Mouse (Mus musculus) C2C12 (cell line): ENCODE data around the gene Gm5134.

Source experiments
- CTCF ChIP-seq: IDR thresholded peaks from one replicate; pipeline ENCODE4 v1.5.1; 2011; ENCODE audit not compliant: control insufficient read depth, insufficient read depth, insufficient read length
- FOSL1 ChIP-seq: IDR thresholded peaks from one replicate; pipeline ENCODE4 v1.8.0; 2011; ENCODE audit warnings: mild to moderate bottlenecking, low read length; ENCODE audit not compliant: poor library complexity, insufficient read depth, severe bottlenecking
- MAX ChIP-seq: IDR thresholded peaks from one replicate; pipeline ENCODE4 v1.6.1; 2011; ENCODE audit warnings: mild to moderate bottlenecking, control low read depth
- MYOD1 ChIP-seq: IDR thresholded peaks from one replicate; pipeline ENCODE4 v1.6.1; 2011; ENCODE audit warnings: low read depth; ENCODE audit not compliant: control insufficient read depth, insufficient read length
- USF1 ChIP-seq: IDR thresholded peaks from one replicate; pipeline ENCODE4 v1.6.1; 2011; ENCODE audit warnings: low read depth, mild to moderate bottlenecking, control low read depth, moderate library complexity

DNA sequence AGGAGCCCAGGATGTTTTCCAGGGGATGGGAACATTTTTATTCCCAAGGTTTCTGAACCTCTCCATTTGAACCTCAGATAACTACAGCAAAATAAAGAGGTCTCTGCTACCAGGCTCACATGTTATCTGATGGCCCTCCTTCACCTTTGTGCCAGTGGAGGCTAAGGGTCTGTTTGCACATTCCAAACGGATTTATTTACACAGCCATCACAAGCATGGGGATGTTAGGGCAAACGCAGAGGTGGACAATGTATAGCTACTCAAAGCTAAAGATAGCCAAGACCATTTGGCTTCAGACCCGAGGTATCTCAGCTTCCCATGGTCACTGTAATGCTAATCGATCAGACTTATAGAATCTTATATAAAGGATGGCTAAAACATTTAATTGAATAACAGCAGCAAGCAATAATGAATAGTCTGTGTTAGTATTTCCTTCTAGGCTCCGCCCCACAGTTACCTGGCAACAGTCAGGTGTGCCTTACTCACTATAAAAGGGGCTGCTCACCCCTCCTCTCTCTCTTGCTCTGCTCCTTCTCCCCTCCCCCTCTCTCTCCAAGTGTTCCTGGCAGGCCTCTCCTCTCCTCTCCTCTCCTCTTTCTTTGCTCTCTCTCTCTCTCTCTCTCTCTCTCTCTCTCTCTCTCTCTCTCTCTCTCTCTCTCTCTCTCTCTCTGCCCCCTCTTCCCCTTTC is 93.0 kb downstream of the Gm5134 start:
- TF ChIP-seq MAX (no peak), CTCF (no peak), MYOD1 (no peak), USF1 (no peak), FOSL1 (no peak)
